Mouse (Mus musculus) thymus, postnatal 0 days (tissue): Measurements from ENCODE around the gene Gbp6. TPM values are rescaled to one million over a fixed set of nuclear protein-coding genes. Genes with fewer than 3 reads are reported as not detected.
"Not testable (repeated sequence)": the region's sequence is repeated elsewhere in the genome, so short reads cannot be mapped to it uniquely, and the experiment has no call there.

Source experiments
- DNase-seq: peaks from one replicate; pipeline ENCODE4 v3.0.0-alpha.2; 2015; ENCODE audit warnings: low spot score
- polyA plus RNA-seq: library from polyadenylated mRNA; unstranded; fragments of >200 nt; fragmentation: Nextera tagmentation; extraction: Ambion mirVana; gene quantifications from 2 replicates; pipeline ENCODE4 v1.2.1, GENCODE M21; 2015

Gbp6 gene
- 34.8 and 40.5 TPM in 2 replicates for polyA plus RNA-seq

GRCm38 (mm10) chr5:105293226-105294165, at the start of gene Gbp6, which contains the start of gene Gm43302:
Gbp6 (minus strand) TSS chr5:105293698.
Gm43302 (minus strand) TSS chr5:105293695.
- DNase-seq = peak; percentile 43

GRCm38 (mm10) chr5:105341281-105341680, 47.8 kb upstream of the Gbp6 start:
- no peak for DNase-seq

- peak; percentile 64 for DNase-seq
Measured at GRCm38 (mm10) chr5:105322543-105322942, 29.0 kb upstream of the Gbp6 start.

GRCm38 (mm10) chr5:105310941-105311340, 17.4 kb upstream of the Gbp6 start:
- no peak for DNase-seq

- DNase-seq = not testable (repeated sequence)
Measured at GRCm38 (mm10) chr5:105309148-105309547, 15.7 kb upstream of the Gbp6 start.

GRCm38 (mm10) chr5:105306946-105307345, 13.4 kb upstream of the Gbp6 start:
- DNase-seq = not testable (repeated sequence)

GRCm38 (mm10) chr5:105306159-105306581, 12.7 kb upstream of the Gbp6 start:
- DNase-seq = no peak

GRCm38 (mm10) chr5:105305671-105306070, 12.2 kb upstream of the Gbp6 start:
- not testable (repeated sequence) for DNase-seq

- DNase-seq = no peak
Measured at GRCm38 (mm10) chr5:105301963-105302362, 8.5 kb upstream of the Gbp6 start.

- DNase-seq = no peak
Measured at GRCm38 (mm10) chr5:105301531-105301930, 8.0 kb upstream of the Gbp6 start.

- no peak for DNase-seq
Measured at GRCm38 (mm10) chr5:105295746-105296145, 2.2 kb upstream of the Gbp6 start.

GRCm38 (mm10) chr5:105292492-105292891, 1.0 kb downstream of the Gbp6 start:
- no peak for DNase-seq

GRCm38 (mm10) chr5:105290921-105291320, 2.6 kb downstream of the Gbp6 start:
- DNase-seq = not testable (repeated sequence)

GRCm38 (mm10) chr5:105260673-105261072, 32.8 kb downstream of the Gbp6 start:
- not testable (repeated sequence) for DNase-seq

GRCm38 (mm10) chr5:105252491-105252890, 41.0 kb downstream of the Gbp6 start:
- peak; percentile 41 for DNase-seq

GRCm38 (mm10) chr5:105244741-105245140, 48.8 kb downstream of the Gbp6 start:
- DNase-seq = not testable (repeated sequence)

- not testable (repeated sequence) for DNase-seq
Measured at GRCm38 (mm10) chr5:105240982-105241381, 52.5 kb downstream of the Gbp6 start.

GRCm38 (mm10) chr5:105239483-105240047, 53.9 kb downstream of the Gbp6 start, which contains the start of gene Gbp10:
Gbp10 (minus strand) TSS chr5:105239533.
- not testable (repeated sequence) for DNase-seq

GRCm38 (mm10) chr5:105238402-105238801, 55.1 kb downstream of the Gbp6 start:
- not testable (repeated sequence) for DNase-seq

- not testable (repeated sequence) for DNase-seq
Measured at GRCm38 (mm10) chr5:105236040-105236439, 57.5 kb downstream of the Gbp6 start.
